Mouse (Mus musculus) neural tube, embryonic 11.5 days (tissue): Measurements from ENCODE around the gene Gm44965. TPM values are rescaled to one million over a fixed set of nuclear protein-coding genes. Genes with fewer than 3 reads are reported as not detected.
A peak's percentile ranks its signal among the peaks of the same experiment; 100 is the strongest.

Experiments
- ATAC-seq: fragments of 200-750 bp; cut with Nextera tagmentation; 2 replicates; pipeline ENCODE4 v1.8.0; 2017; ENCODE audit warnings: moderate number of reproducible peaks, mild to moderate bottlenecking, moderate TSS enrichment, moderate library complexity; ENCODE audit not compliant: insufficient read depth, low FRiP score, low TSS enrichment
- DNase-seq: peaks from one replicate; pipeline ENCODE4 v3.0.0-alpha.2; 2015; ENCODE audit warnings: low spot score
- H3K27ac ChIP-seq: fragments of 300-500 bp; sonication (generic); 2 replicates; pipeline ENCODE4 v1.5.1; 2014; ENCODE audit warnings: low read depth, mild to moderate bottlenecking, low read length
- H3K27me3 ChIP-seq: fragments of 300-500 bp; sonication (generic); 2 replicates; pipeline ENCODE4 v1.6.1; 2014; ENCODE audit warnings: mild to moderate bottlenecking, low read length, mixed read lengths; ENCODE audit not compliant: control insufficient read depth, insufficient read depth
- H3K36me3 ChIP-seq: fragments of 300-500 bp; sonication (generic); 2 replicates; pipeline ENCODE4 v1.6.1; 2014; ENCODE audit warnings: mild to moderate bottlenecking, low read length, moderate library complexity, mixed read lengths; ENCODE audit not compliant: control insufficient read depth, insufficient read depth
- H3K4me1 ChIP-seq: fragments of 300-500 bp; sonication (generic); 2 replicates; pipeline ENCODE4 v1.6.1; 2014; ENCODE audit warnings: low read length, mixed read lengths; ENCODE audit not compliant: control insufficient read depth, insufficient read depth
- H3K4me2 ChIP-seq: fragments of 300-500 bp; sonication (generic); 2 replicates; pipeline ENCODE4 v1.6.1; 2014; ENCODE audit warnings: low read depth, mild to moderate bottlenecking, moderate library complexity
- H3K4me3 ChIP-seq: fragments of 300-500 bp; sonication (generic); 2 replicates; pipeline ENCODE4 v1.5.1; 2014; ENCODE audit warnings: low read depth, low read length
- H3K9ac ChIP-seq: fragments of 300-500 bp; sonication (generic); 2 replicates; pipeline ENCODE4 v1.6.1; 2014; ENCODE audit warnings: mild to moderate bottlenecking, low read length
- H3K9me3 ChIP-seq: fragments of 300-500 bp; sonication (generic); 2 replicates; pipeline ENCODE4 v1.6.1; 2016; ENCODE audit warnings: low read length; ENCODE audit not compliant: control insufficient read depth
- WGBS: fragments of 180-500 bp; shearing (Covaris S2); extraction: QIAGEN DNeasy Blood & Tissue Kit; methylation state at CpG from one replicate; pipeline ENCODE4 v1.1.7; 2014; 5-methylcytosine and 5-hydroxymethylcytosine counted together
- polyA plus RNA-seq: library from polyadenylated mRNA; unstranded; fragments of >200 nt; fragmentation: Nextera tagmentation; extraction: Ambion mirVana; gene quantifications from 2 replicates; pipeline ENCODE4 v1.2.1, GENCODE M21; 2014

Gene Gm44965
- polyA plus RNA-seq, 1 experiment from 2014 or later = not detected

- 37% methylated on average over 13 of the region's 14 CpGs for WGBS
- ATAC-seq (peak; percentile 76), DNase-seq (no peak)
- Histone ChIP-seq H3K4me3 (peak overlapping the region; percentile 38), H3K9me3 (no peaks in the 10 kb centered on the region), H3K36me3 (no peaks in the 10 kb centered on the region), H3K27ac (peak overlapping the region; percentile 91), H3K9ac (peak overlapping the region; percentile 83), H3K4me2 (peak overlapping the region; percentile 83), H3K27me3 (no peaks in the 10 kb centered on the region), H3K4me1 (peaks cover 6% of the 10 kb centered on the region; the same call in 1 of the 2 replicates)
Observed at GRCm38 (mm10) chr6:48555104-48555890, 38.4 kb upstream of the Gm44965 start.

GRCm38 (mm10) chr6:48555956-48556355, 37.8 kb upstream of the Gm44965 start:
- Histone ChIP-seq H3K4me2 (peak overlapping the region; percentile 83), H3K9ac (no peak overlapping the region), H3K27ac (no peak overlapping the region), H3K4me1 (peaks cover 6% of the 10 kb centered on the region; the same call in 1 of the 2 replicates), H3K36me3 (no peaks in the 10 kb centered on the region), H3K4me3 (no peak overlapping the region), H3K9me3 (no peaks in the 10 kb centered on the region), H3K27me3 (no peaks in the 10 kb centered on the region)
- WGBS = 93% methylated on average over 3 of the region's 3 CpGs
- no peak for ATAC-seq
- DNase-seq = no peak

GRCm38 (mm10) chr6:48565693-48566310, 27.9 kb upstream of the Gm44965 start:
- Histone ChIP-seq H3K27ac (no peak overlapping the region), H3K4me3 (no peak overlapping the region), H3K36me3 (peaks cover 2% of the 10 kb centered on the region; the same call in 1 of the 2 replicates), H3K9me3 (no peaks in the 10 kb centered on the region), H3K27me3 (no peaks in the 10 kb centered on the region), H3K9ac (no peak overlapping the region), H3K4me1 (no peaks in the 10 kb centered on the region), H3K4me2 (no peak overlapping the region)
- 93% methylated on average over 4 of the region's 4 CpGs for WGBS
- ATAC-seq (no peak), DNase-seq (no peak)

GRCm38 (mm10) chr6:48566312-48566711, 27.4 kb upstream of the Gm44965 start:
- no peak overlapping the region for H3K4me3 ChIP-seq
- DNase-seq (peak; percentile 24), ATAC-seq (no peak)
- H3K36me3 ChIP-seq = peaks cover 2% of the 10 kb centered on the region; the same call in 1 of the 2 replicates
- H3K4me2 ChIP-seq = no peak overlapping the region
- no peaks in the 10 kb centered on the region for H3K27me3 ChIP-seq
- 63% methylated on average over 5 of the region's 5 CpGs for WGBS
- H3K27ac ChIP-seq = no peak overlapping the region
- H3K4me1 ChIP-seq = no peaks in the 10 kb centered on the region
- no peak overlapping the region for H3K9ac ChIP-seq
- no peaks in the 10 kb centered on the region for H3K9me3 ChIP-seq

GRCm38 (mm10) chr6:48568036-48568984, 25.4 kb upstream of the Gm44965 start:
- no peaks in the 10 kb centered on the region for H3K27me3 ChIP-seq
- 88% methylated on average over 21 of the region's 21 CpGs for WGBS
- H3K27ac ChIP-seq = no peak overlapping the region
- no peak overlapping the region for H3K4me3 ChIP-seq
- no peaks in the 10 kb centered on the region for H3K4me1 ChIP-seq
- H3K4me2 ChIP-seq = no peak overlapping the region
- peaks cover 2% of the 10 kb centered on the region; the same call in 1 of the 2 replicates for H3K36me3 ChIP-seq
- no peaks in the 10 kb centered on the region for H3K9me3 ChIP-seq
- DNase-seq (no peak), ATAC-seq (no peak)
- H3K9ac ChIP-seq = no peak overlapping the region

GRCm38 (mm10) chr6:48569065-48569807, 24.5 kb upstream of the Gm44965 start:
- Histone ChIP-seq H3K9me3 (no peaks in the 10 kb centered on the region), H3K4me1 (no peaks in the 10 kb centered on the region), H3K36me3 (peaks cover 2% of the 10 kb centered on the region; the same call in 1 of the 2 replicates), H3K9ac (no peak overlapping the region), H3K4me3 (no peak overlapping the region), H3K4me2 (no peak overlapping the region), H3K27me3 (no peaks in the 10 kb centered on the region), H3K27ac (no peak overlapping the region)
- 88% methylated on average over 8 of the region's 8 CpGs for WGBS
- DNase-seq = no peak
- ATAC-seq = no peak

GRCm38 (mm10) chr6:48572014-48572413, 21.7 kb upstream of the Gm44965 start:
- Histone ChIP-seq H3K4me3 (no peak overlapping the region), H3K4me1 (no peaks in the 10 kb centered on the region), H3K4me2 (no peak overlapping the region), H3K27ac (no peak overlapping the region), H3K9me3 (no peaks in the 10 kb centered on the region), H3K36me3 (no peaks in the 10 kb centered on the region; the same call in 1 of the 2 replicates), H3K9ac (no peak overlapping the region), H3K27me3 (no peaks in the 10 kb centered on the region)
- DNase-seq (no peak), ATAC-seq (no peak)
- WGBS = 92% methylated on average over 5 of the region's 5 CpGs

GRCm38 (mm10) chr6:48572572-48573061, 21.1 kb upstream of the Gm44965 start, which contains the start of gene Rarres2:
TSS of gene Rarres2 (minus strand) at chr6:48572789.
- no peaks in the 10 kb centered on the region for H3K27me3 ChIP-seq
- H3K27ac ChIP-seq = no peak within 1 kb of the TSS
- H3K4me3 ChIP-seq = no peak within 1 kb of the TSS
- no peaks in the 10 kb centered on the region for H3K4me1 ChIP-seq
- no peaks in the 10 kb centered on the region; the same call in 1 of the 2 replicates for H3K36me3 ChIP-seq
- no peaks in the 10 kb centered on the region for H3K9me3 ChIP-seq
- no peak within 1 kb of the TSS for H3K4me2 ChIP-seq
- no peak within 1 kb of the TSS for H3K9ac ChIP-seq
- ATAC-seq (no peak), DNase-seq (peak; percentile 17)
- WGBS = 31% methylated on average over 6 of the region's 6 CpGs
